Comparison of ENCODE assay signal across 12 mouse cellular contexts in genomic region chr1:158513572-158513971, GRCm38 (mm10).
A peak's percentile ranks its signal among the peaks of the same experiment; 100 is the strongest.
DNase-seq lines count a peak whose midpoint lies in the region; ATAC-seq lines count a peak whose summit lies in the region.
"Had no signal": no experiment of that assay in that cellular context is flagged by ENCODE, and none has a peak within 500 bp of the region (broad histone marks: within the 10 kb centered on the region; RNA-seq: fewer than 3 reads in every experiment).

No protein-coding gene starts in this region.

- H3K4me1 ChIP-seq in forebrain, embryonic 13.5 days = no peaks in the 10 kb centered on the region; the same call in 1 of the 2 replicates
- H3K4me1 ChIP-seq in forebrain, embryonic 12.5 days = no peaks in the 10 kb centered on the region
- H3K4me1 ChIP-seq: neural tube, embryonic 12.5 days had no signal

- H3K9me3 ChIP-seq in forebrain, embryonic 13.5 days (replicated peaks) = no peaks in the 10 kb centered on the region
- H3K9me3 ChIP-seq in forebrain, embryonic 12.5 days = no peaks in the 10 kb centered on the region
- H3K9me3 ChIP-seq: heart, embryonic 13.5 days; neural tube, embryonic 12.5 days had no signal

- WGBS in forebrain, embryonic 13.5 days = 88% methylated on average over 13 of the region's 13 CpGs
- 91% methylated on average over 13 of the region's 13 CpGs for WGBS in forebrain, embryonic 12.5 days

- no peak overlapping the region for H3K9ac ChIP-seq in forebrain, embryonic 13.5 days
- no peak overlapping the region for H3K9ac ChIP-seq in forebrain, embryonic 12.5 days
- H3K9ac ChIP-seq: heart, embryonic 13.5 days; neural tube, embryonic 12.5 days had no signal

- no peak overlapping the region for H3K4me2 ChIP-seq in forebrain, embryonic 13.5 days
- H3K4me2 ChIP-seq in forebrain, embryonic 12.5 days = no peak overlapping the region
- H3K4me2 ChIP-seq: heart, embryonic 13.5 days; neural tube, embryonic 12.5 days had no signal

- intact Hi-C loops in heart, postnatal 10 days (cut with DNase I) = no loop called here
- intact Hi-C loops in left cerebral cortex, postnatal 14 days (cut with DNase I) = loop anchor here (5.0 kb wide), 3 partner anchors 34 to 156 kb away; partner anchors contain the start of gene Brinp2

- H3K27ac ChIP-seq in forebrain, embryonic 13.5 days = no peak overlapping the region
- no peak overlapping the region for H3K27ac ChIP-seq in forebrain, embryonic 12.5 days
- H3K27ac ChIP-seq: heart, embryonic 13.5 days; neural tube, embryonic 12.5 days had no signal

- no peak overlapping the region for H3K4me3 ChIP-seq in forebrain, embryonic 13.5 days
- no peak overlapping the region for H3K4me3 ChIP-seq in forebrain, embryonic 12.5 days (replicated peaks)
- H3K4me3 ChIP-seq: heart, embryonic 13.5 days; neural tube, embryonic 12.5 days had no signal

- peaks cover 72% of the 10 kb centered on the region for H3K36me3 ChIP-seq in forebrain, embryonic 13.5 days (ENCODE audit: poor library complexity, severe bottlenecking)
- H3K36me3 ChIP-seq in forebrain, embryonic 12.5 days (replicated peaks) = peaks cover 46% of the 10 kb centered on the region
- H3K36me3 ChIP-seq: heart, embryonic 13.5 days had no signal

- peak; percentile 47; the same call in 1 of the 2 replicates for ATAC-seq in forebrain, embryonic 13.5 days
- no peak for ATAC-seq in forebrain, embryonic 12.5 days (ENCODE audit: low FRiP score)
- no peak for ATAC-seq in megakaryocyte-erythroid progenitor cell, adult 5-6 weeks (replicated peaks; ENCODE audit: low FRiP score, low TSS enrichment, poor library complexity, severe bottlenecking)

- H3K27me3 ChIP-seq in forebrain, embryonic 13.5 days = no peaks in the 10 kb centered on the region
- H3K27me3 ChIP-seq in forebrain, embryonic 12.5 days = no peaks in the 10 kb centered on the region
- H3K27me3 ChIP-seq: neural tube, embryonic 12.5 days had no signal

- DNase-seq in NIH3T3 (ENCODE audit: low read depth) = peak; percentile 4
- DNase-seq in heart, postnatal 10 days = peak; percentile 50 to 59
- DNase-seq in left cerebral cortex, postnatal 14 days (ENCODE audit: low spot score in 2 of 2) = peak; percentile 87 to 95
- no peak for DNase-seq in B cell, adult 2 months
- DNase-seq in spleen, postnatal 36 days (ENCODE audit: low spot score in 2 of 2) = no peak
- DNase-seq: embryo, embryonic 11 days; kidney, postnatal 36 days had no signal

Comparison
In these comparisons a context has a peak if more than half of its experiments do, and no peak if none do; other contexts are left out.
1. DNase-seq: peak in NIH3T3 (single experiment), heart, postnatal 10 days (2 of 2) and left cerebral cortex, postnatal 14 days (2 of 2); none in B cell, adult 2 months (0 of 2) and spleen, postnatal 36 days (0 of 2).